Mouse (Mus musculus): Measurements from ENCODE around the gene Wap.
"Not testable (repeated sequence)": the region's sequence is repeated elsewhere in the genome, so short reads cannot be mapped to it uniquely, and the experiment has no call there.

Gene Wap

DNA sequence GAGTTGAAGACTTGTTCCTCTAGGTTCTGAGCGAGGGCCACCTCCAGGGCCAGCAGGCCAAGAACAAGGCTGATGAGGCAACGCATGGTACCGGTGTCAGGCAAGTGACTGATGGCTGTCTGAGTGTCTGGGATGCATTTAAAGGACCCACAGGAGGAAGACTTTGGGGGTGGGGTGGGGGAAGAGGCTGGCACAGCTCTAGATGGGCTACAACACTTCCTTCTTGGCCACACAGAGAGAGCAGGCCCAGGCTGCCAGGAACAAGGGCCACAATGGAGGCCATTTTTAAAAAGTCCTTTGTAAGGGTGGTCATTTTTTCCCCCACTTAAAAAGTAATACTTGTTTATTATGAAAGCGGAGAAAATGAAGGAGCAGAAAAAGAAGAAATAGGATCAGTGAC lies at the start of gene Wap:
TSS of gene Wap (minus strand) at position 101 of the 400 bp plus-strand sequence.
- no peak for DNase-seq (ENCODE audit: low read depth in 1 of 2, low spot score in 2 of 2)

DNA sequence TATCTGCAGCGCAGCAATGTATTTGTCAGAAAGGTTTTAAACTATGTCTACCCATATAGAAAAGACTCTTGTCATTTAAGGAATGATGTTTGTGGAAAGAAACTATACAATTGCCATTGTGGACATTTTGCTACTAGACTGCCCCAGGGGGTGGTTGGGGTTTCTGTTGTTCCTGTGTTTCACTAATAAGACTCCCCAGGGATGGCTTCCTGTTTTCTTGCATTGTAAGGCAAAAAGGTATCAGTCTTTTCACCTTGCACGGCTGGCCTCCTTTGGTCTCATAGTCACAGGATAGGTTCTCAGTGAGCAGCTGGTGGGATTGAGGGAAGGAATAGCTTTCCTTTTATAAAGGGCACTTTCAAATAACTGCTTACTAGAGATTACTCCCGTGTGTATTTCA lies 46.3 kb upstream of the Wap start:
- no peak for DNase-seq (ENCODE audit: low read depth in 1 of 2, low spot score in 2 of 2)

DNA sequence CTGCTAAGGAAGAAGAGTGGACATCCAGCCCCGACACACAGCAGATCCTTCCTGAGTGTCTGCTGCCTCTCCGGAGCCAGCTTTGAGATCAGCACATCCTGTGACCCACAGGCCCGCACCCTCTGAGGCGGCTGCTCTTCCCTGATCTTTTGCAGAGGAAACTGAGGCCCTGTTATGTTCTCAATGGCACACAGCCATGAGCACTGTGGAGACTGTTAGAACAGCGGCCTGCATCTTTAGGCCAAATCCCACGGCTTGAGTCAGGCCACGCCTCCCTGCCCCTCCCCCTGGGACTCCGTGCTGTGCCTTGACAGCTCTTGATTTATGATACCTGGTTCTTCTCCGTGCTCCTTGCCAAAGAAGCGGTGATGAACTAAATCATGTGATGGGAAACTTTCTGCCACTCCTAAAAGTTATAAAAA lies 42.0 kb upstream of the Wap start:
- DNase-seq (ENCODE audit: low read depth in 1 of 2, low spot score in 2 of 2), result peak in 1 of 2 experiments; percentile 10

- peak in 1 of 2 experiments; percentile 27 for DNase-seq (ENCODE audit: low read depth in 1 of 2, low spot score in 2 of 2)
Measured at GRCm38 (mm10) chr11:6679694-6680396, 41.4 kb upstream of the Wap start.

- DNase-seq (ENCODE audit: low read depth in 1 of 2, low spot score in 2 of 2), result no peak
Measured at GRCm38 (mm10) chr11:6677530-6677929, 39.1 kb upstream of the Wap start.

DNA sequence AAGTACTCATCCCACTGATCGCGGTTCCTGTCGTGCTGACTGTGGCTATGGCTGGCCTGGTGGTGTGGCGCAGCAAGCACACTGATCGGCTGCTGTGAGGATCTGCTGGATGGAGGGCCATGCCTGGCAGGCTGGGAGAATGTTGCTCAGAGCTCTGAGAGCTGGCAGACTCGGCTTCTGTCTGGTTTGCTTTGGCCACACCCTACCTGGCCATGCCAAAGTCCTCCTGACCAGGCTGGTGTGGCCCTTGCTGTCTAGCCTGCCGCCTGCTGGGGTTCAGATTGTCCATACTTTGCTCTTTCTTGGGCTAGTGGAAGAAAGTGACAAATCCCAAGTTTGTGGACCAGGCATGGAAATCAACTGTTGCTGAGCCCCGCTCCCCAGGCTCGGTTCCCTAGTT lies 38.2 kb upstream of the Wap start:
- DNase-seq (ENCODE audit: low read depth in 1 of 2, low spot score in 2 of 2), result no peak

- peak in 1 of 2 experiments; percentile 21 for DNase-seq (ENCODE audit: low read depth in 1 of 2, low spot score in 2 of 2)
Measured at GRCm38 (mm10) chr11:6675402-6675801, 37.0 kb upstream of the Wap start.

DNA sequence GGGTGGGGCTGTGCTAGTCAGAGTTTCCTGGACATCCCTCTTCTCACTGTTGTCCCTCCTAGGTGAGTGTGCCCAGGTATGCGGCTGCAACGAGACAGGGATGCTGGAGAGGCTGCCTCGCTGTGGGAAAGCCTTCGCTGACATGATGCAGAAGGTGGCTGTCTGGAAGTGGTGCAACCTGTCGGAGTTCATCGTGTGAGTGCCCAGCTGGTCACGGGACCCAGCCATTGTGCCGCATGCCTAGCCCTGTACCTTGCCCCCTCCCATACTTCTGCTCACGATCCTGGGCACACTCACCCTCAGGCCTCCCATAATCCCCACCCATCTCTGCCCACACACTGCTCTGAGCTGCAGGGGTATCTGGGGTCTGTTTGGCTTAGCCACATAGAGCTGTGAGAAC lies 36.3 kb upstream of the Wap start:
- no peak for DNase-seq (ENCODE audit: low read depth in 1 of 2, low spot score in 2 of 2)

- DNase-seq (ENCODE audit: low read depth in 1 of 2, low spot score in 2 of 2), result no peak
Measured at GRCm38 (mm10) chr11:6670826-6671225, 32.4 kb upstream of the Wap start.

DNA sequence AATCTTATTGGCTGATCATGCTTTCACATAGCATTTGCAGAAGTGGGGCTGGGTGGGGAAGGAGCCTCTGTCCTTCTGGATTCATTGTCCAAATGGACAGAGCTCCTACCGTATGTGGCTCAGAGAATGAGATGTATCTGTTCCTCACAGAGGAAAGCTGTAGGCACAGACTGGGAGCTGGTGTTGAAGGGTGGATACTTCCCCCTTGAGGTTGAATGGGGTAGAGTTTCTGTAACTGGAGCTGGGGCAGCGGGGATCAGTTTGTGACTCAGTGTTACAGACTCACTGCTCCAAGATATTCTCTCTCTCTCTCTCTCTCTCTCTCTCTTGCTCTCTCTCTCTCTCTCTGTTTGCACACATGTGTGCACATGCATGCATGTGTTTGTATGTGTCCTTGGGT lies 31.6 kb upstream of the Wap start:
- no peak for DNase-seq (ENCODE audit: low read depth in 1 of 2, low spot score in 2 of 2)

- no peak for DNase-seq (ENCODE audit: low read depth in 1 of 2, low spot score in 2 of 2)
Measured at GRCm38 (mm10) chr11:6669041-6669440, 30.6 kb upstream of the Wap start.

DNA sequence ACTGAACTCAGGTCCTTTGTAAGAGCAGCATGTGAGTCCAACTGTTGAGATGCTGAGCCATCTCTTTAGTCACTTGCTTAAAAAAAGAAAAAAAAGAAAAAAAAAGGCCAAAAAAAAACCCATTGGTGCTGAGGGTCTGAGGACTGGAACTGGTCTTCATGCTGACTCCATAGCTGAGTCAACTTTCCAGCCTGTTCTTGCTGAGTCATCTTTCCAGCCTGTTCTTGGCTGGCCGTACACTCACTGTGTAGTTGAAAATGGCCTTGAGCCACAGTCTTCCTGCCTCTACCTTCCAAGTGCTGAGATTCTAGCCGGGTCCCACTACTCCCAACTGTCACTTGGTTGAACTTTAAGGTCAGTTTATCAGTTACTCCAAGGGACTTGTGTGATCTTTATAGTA lies 28.2 kb upstream of the Wap start:
- no peak for DNase-seq (ENCODE audit: low read depth in 1 of 2, low spot score in 2 of 2)

DNA sequence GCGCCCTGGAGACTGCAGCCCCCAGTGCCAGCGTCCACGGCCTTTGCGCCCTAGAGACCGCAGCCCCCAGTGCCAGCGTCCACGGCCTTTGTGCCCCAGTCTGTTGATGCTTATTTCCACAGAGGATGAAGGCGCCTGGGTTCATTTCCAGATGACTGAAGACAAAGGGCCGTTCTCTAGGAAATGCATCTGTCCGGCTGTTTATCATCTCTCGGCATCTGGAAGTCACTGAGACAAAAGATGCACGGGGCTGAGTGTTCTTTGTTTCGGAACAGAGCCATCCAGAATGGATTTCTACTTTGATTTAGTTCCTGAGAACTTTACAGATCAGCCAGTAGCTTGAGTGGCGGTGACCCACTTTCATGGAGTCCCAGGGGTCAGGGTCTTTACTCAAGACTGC lies 22.8 kb upstream of the Wap start:
- DNase-seq (ENCODE audit: low read depth in 1 of 2, low spot score in 2 of 2), result no peak

GRCm38 (mm10) chr11:6658271-6658670 lies 19.8 kb upstream of the Wap start, which contains the start of gene Ramp3:
Ramp3 (plus strand) TSS chr11:6658521.
- no peak for DNase-seq (ENCODE audit: low read depth in 1 of 2, low spot score in 2 of 2)

- DNase-seq (ENCODE audit: low read depth in 1 of 2, low spot score in 2 of 2), result peak in 1 of 2 experiments; percentile 39
Measured at GRCm38 (mm10) chr11:6654903-6655302, 16.5 kb upstream of the Wap start.

GRCm38 (mm10) chr11:6652978-6653377 lies 14.5 kb upstream of the Wap start:
- not testable (repeated sequence) for DNase-seq (ENCODE audit: low read depth in 1 of 2, low spot score in 2 of 2)

- DNase-seq (ENCODE audit: low read depth in 1 of 2, low spot score in 2 of 2), result no peak
Measured at GRCm38 (mm10) chr11:6650519-6650918, 12.1 kb upstream of the Wap start.

- no peak for DNase-seq (ENCODE audit: low read depth in 1 of 2, low spot score in 2 of 2)
Measured at GRCm38 (mm10) chr11:6647831-6648724, 9.6 kb upstream of the Wap start.

DNA sequence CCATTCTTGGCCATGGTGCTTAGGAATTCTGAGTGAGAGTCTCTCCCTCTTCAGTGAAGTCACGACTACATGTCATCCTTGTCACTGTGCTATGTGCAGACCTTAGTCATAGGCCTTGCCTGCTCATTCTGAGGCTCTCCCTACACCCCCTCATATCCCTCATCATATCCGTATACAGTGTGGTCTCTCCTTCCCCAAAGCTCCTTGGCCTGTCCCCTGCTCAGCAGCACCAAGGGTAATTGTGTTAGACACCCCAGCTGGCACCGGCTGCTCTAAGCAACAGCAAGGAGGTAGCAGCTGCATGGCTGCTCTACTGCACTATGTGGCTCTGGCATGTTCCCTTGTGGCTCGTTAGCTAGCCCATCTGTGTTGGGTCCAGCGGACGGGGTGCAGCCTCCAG lies 6.1 kb upstream of the Wap start:
- DNase-seq (ENCODE audit: low read depth in 1 of 2, low spot score in 2 of 2), result no peak

DNA sequence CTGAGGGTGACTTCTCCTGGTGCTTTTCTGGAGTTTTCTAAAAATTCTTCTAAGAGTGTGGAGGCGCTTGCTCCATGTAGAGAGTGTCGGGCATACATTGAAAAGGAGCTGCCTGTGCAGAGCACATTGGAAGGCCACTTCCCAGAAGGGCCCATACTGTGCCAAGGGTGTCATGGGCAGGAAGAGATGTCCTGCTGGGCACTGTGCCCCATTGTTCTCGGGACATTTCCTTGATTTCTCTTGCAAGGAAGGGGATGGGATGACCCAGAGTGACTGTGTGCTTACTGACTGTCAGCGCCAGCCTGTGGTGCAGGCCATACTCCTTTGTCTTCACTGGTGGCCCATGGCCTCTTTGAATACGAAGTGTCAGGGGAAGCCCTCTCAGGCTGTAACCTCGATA lies 635 bp upstream of the Wap start:
- no peak for DNase-seq (ENCODE audit: low read depth in 1 of 2, low spot score in 2 of 2)

- DNase-seq (ENCODE audit: low read depth in 1 of 2, low spot score in 2 of 2), result no peak
Measured at GRCm38 (mm10) chr11:6636150-6636549, 2.3 kb downstream of the Wap start.

- DNase-seq (ENCODE audit: low read depth in 1 of 2, low spot score in 2 of 2), result peak in 1 of 2 experiments; percentile 22
Measured at GRCm38 (mm10) chr11:6629655-6630054, 8.8 kb downstream of the Wap start.
